Mouse (Mus musculus) liver, embryonic 14.5 days (tissue): ENCODE measurements around the gene Gm49661.

Experiments
- CTCF ChIP-seq: IDR thresholded peaks from 2 replicates; pipeline ENCODE4 v1.5.1; 2016; ENCODE audit warnings: antibody characterized with exemption, low read depth, control low read depth
- EP300 ChIP-seq: IDR thresholded peaks from 2 replicates; pipeline ENCODE4 v1.6.1; 2016; ENCODE audit warnings: antibody characterized with exemption, low read depth

GRCm38 (mm10) chr8:84973079-84973478 lies 3.8 kb upstream of the Gm49661 start:
- TF ChIP-seq CTCF (no peak), EP300 (no peak)
